Comparison of ENCODE assay signal across 11 mouse cellular contexts in genomic region chr6:64308631-64309030, GRCm38 (mm10).
"Had no signal": no experiment of that assay in that cellular context is flagged by ENCODE, and none has a peak within 500 bp of the region (broad histone marks: within the 10 kb centered on the region; RNA-seq: fewer than 3 reads in every experiment).

No protein-coding gene starts in this region.

- DNase-seq: right cerebral cortex, adult 18-20 months; right cerebral cortex, postnatal 14 days; right cerebral cortex, postnatal 25 days; right cerebral cortex, postnatal 4 days; spleen, adult 18-20 months; thymus, adult 18-20 months; thymus, adult 2 months; thymus, postnatal 14 days; thymus, postnatal 25 days; thymus, postnatal 36 days; thymus, postnatal 4 days had no signal
